Mouse (Mus musculus) limb, embryonic 13.5 days (tissue): ENCODE data around the gene Ebf1. TPM values are rescaled to one million over a fixed set of nuclear protein-coding genes. Genes with fewer than 3 reads are reported as not detected.

Experiments
- polyA plus RNA-seq: library from polyadenylated mRNA; unstranded; fragments of >200 nt; fragmentation: Nextera tagmentation; extraction: Ambion mirVana; gene quantifications from 2 replicates; pipeline ENCODE4 v1.2.1, GENCODE M21; 2015

Ebf1 gene
- polyA plus RNA-seq, 1 experiment from 2014 or later: 103 TPM

Other genes starting within 250 kb of the Ebf1 start
- gene Il12b, start 217.3 kb upstream of the Ebf1 start, polyA plus RNA-seq: 0.13 TPM in 1 of 2 replicates, not detected in the other
- gene Ublcp1, start 146.8 kb upstream of the Ebf1 start, polyA plus RNA-seq: 65.2 and 74.7 TPM in 2 replicates
- gene Rnf145, start 98.4 kb upstream of the Ebf1 start, polyA plus RNA-seq: 73.2 and 78.6 TPM in 2 replicates